Mouse (Mus musculus): ENCODE results near the gene Ahnak2.

The Ahnak2 gene

DNA sequence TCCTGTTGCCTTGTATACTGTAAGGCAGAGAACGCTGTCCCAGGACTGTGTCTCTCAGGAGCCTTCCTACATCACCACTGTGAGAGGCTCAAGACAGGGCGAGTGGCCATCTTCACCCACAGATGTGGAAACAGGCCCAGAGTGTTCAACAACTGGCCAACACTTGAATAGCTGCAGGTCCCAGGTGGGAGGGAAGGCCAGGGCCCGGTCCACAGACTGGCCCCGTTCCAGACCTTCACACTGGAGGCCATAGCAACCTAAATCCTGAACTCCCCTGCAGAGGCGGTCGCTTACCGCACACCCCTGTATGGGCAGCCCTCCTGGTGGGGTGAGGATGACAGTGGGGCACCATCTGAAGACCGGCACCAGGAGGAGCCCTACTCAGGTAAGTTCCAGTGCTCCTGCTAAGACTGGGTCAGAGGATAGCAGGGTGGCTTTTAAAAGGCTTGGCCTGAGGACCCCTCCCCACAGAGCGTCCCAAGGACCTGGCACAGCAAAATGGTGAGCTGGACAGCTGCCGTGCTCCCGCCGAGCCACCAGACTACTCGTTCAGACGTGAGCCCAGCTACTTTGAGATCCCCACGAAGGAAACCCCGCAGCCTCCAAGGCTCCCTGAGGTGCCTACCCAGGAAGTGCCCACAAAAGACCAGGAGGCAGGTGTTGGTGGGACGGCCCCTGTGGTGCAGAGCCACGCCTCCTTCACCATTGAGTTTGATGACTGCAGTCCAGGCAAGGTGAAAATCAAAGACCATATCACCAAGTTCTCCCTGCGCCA is 67.4 kb downstream of the Ahnak2 start:
- DNase-seq (ENCODE audit: low spot score in 2 of 2), result no peak

DNA sequence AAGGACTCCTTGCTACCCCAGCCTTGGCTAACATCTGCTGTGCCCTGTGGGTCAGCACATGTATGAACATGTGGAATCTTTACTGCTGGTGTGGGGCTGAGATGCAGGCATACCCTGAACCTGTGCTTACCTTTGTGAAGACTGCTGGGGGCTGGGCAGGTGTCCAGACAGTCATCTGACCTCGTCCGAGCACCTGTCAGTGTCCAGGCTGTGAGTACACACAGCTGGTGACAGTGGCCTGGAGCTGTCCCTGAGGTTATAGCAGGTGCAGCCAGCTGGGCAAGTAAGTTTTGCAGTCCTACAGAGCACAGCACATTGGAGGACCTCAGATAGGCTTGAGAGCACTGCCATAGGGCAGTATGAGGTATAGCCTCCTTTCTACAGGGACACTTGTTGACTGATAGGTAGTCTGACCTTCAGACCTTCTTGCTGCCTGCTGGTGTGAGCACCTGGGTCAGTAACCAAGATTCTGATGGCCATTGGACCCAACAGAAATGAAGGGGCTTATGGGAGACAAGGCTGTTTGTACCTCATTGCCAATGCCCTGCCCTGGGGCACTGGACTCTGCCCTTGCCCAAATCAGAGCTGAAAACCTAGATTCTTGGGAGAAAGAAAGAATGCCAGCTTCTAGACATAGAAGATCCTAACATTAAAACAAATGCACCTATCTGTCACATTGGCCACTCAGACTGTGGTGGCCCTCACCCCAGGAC is 68.2 kb downstream of the Ahnak2 start:
- no peak for DNase-seq (ENCODE audit: low spot score in 2 of 2)

DNA sequence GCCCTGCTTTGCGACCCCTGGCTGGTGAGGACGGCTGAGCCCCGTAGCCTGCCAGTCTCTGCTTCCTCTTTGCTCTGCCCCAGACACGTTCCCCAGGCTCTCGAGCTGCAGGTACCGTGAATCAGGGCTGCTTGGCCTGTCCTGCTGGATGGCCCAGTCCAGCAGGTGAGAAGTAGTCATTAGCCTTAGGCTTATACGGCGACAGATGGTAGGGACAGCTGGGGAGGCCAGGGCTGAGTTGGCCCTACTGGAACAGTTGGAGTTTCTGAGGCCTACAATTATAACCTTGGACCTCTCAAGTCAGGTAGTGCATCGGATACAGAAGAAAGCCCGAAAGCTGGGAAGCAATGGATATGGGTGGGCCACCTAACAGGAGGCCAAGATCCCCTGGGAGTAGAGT is 69.9 kb downstream of the Ahnak2 start:
- no peak for DNase-seq (ENCODE audit: low spot score in 2 of 2)

DNA sequence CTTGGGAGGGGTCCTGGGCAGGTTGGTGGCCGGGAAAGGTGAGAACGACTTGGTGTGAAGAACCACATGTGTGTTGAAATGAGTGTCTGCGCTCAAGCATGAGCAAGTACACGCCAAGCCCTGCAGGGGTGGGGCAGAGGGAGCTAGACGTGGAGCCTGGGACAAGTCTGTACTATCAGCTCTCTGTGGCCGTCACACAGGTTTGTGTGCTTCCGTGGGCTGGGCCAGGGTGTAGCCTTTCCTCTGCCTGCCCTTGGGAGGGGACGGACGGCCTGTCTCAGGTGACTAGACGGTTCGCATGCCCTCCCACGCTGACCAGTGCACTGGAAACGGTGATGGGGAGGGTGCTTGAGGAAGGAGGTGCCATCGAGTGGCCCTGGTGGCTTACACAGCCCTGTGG is 71.6 kb downstream of the Ahnak2 start:
- peak in 1 of 2 experiments; percentile 45 for DNase-seq (ENCODE audit: low spot score in 2 of 2)

DNA sequence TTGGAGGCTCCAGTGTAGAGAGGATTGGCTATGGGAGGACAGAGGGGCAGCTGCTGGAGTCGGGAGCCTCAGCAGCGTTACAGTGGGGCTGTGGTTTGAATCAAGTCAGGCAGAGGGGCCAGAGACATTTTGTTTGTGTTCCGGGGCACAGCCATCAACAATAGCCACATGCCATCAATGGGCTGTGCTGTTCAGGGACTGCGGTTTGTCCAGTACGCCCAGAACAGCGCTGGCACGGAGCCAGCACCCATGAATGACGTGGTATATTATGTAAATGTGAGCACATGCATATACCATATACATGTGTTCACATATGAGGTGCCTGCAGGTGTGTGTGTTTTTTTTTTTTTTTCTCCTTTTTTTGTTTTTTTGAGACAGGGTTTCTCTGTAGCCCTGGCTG is 74.7 kb downstream of the Ahnak2 start:
- no peak for DNase-seq (ENCODE audit: low spot score in 2 of 2)

DNA sequence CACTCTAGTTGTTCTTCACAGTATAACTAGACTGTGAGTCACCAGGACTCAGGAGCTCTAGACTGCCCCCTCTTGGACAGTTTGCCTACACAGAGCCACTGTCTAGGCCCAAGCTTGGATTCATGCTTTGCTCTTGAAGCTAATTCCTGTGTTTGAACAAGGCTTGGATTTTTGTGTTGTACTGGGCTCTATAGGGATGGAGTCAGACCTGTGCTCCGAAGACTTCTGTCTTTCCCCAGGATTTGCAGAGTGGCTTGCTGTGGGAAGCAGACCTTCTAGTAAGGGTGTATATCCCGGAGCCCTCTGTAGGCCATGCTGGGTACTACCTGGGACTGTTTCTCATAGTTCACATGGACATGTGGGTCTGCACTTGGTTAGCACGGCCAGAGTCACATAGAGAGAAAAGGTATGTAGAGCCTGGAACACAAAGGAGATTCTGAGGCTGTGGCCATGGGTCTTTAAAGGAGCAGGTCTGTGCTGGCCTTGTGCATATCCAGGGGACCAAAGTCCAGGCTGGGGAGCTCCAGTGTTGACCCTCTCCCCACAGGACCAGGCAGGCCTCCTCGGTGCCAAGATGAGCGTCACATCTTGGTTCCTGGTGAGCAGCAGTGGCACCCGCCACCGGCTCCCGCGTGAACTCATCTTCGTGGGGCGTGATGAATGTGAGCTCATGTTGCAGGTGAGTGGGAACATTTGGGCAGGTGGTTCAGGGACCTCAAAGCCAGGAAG is 78.2 kb downstream of the Ahnak2 start:
- peak in 1 of 2 experiments; percentile 62 for DNase-seq (ENCODE audit: low spot score in 2 of 2)

DNA sequence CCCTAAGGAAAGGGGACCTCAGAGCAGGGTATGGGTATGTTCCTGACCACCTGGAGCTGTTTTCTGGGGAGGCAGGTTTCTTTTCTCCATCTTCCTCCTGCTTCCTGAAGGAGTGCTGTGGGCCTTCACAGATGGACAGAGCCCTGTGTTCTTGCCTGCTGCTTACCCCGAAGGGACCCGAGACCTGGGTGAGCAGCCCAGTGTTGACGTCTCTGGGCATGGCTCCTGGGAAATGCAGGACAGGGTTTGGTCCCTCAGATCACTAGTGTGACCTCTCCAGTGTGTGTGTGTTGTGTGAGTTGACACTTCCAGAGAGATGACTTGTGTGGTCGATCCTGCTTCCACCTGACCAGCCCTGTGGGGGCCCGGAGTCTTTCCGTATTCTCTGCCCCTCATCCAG is 79.0 kb downstream of the Ahnak2 start:
- no peak for DNase-seq (ENCODE audit: low spot score in 2 of 2)

DNA sequence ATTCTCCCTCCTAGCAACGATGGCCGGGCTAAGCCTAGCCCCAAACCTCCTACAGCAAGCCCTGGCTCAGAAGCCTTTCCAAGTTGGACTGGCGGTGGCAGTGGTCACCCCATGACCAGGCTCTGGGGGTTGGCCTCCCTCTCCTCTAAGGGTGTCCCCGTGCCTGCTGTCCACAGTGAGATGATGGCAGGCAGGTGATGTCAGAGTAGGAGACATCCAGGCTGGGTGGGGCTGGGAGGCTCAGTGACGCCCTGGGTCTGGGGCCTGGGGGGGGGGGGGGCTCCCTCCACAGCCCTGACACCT is 79.5 kb downstream of the Ahnak2 start:
- no peak for DNase-seq (ENCODE audit: low spot score in 2 of 2)

DNA sequence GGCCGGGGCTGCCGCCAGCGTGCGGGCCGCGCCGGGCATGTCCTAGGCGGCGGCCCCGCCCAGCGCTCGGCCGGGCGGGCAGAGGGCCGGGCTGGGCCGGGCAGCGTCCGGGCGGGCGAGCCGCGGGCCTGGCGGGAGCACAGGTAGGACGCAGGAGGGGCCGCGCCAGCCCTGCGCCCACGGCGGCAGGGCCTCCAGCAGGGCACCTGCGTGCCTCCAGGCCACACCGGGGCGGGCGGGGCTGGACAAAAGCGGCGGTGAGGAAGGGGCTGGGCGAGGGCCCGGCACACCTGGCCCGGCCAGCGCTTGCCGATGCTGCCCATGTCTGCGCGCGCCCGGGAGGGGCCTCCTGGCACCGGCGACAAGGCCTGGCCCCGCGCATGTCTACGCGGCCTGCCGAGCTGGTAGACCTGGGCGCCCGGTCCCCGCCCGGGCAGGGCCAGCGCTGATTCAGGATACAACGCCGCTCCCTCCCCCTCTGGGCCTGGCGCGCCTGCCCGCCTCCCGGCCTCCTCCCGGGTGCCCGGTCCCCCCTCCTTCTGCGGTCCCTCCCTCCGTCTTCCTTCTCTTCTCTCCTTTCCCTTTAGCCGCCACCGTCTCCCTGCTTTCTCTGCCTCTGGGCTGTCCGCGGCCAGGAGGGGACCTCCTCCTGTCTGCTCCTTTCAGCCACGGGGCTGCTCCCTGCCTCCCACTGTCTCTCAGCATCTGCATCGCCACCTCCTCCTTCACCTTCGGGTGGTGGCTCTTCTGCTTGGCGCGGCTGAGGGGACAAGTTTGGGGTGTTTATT is 80.0 kb downstream of the Ahnak2 start:
- peak; percentile 72 to 76 for DNase-seq (ENCODE audit: low spot score in 2 of 2)

Data from urinary bladder, adult 18-20 months (tissue).